Mouse (Mus musculus): ENCODE data around the gene Irgq.

The Irgq gene

GRCm38 (mm10) chr7:24563191-24563836 lies 32.8 kb downstream of the Irgq start:
- no peak for TF ChIP-seq GATA4 (IDR thresholded peaks at IDR 0.05; ENCODE audit: insufficient replicate concordance, low read length)

GRCm38 (mm10) chr7:24563837-24564206 lies 33.3 kb downstream of the Irgq start:
- no peak for TF ChIP-seq GATA4 (IDR thresholded peaks at IDR 0.05; ENCODE audit: insufficient replicate concordance, low read length)

GRCm38 (mm10) chr7:24564607-24565265 lies 34.2 kb downstream of the Irgq start:
- TF ChIP-seq GATA4 (IDR thresholded peaks at IDR 0.05; ENCODE audit: insufficient replicate concordance, low read length): no peak

- TF ChIP-seq GATA4 (IDR thresholded peaks at IDR 0.05; ENCODE audit: insufficient replicate concordance, low read length): no peak
These were observed 35.1 kb downstream of the Irgq start for GRCm38 (mm10) chr7:24565627-24566026.

- TF ChIP-seq GATA4 (IDR thresholded peaks at IDR 0.05; ENCODE audit: insufficient replicate concordance, low read length): no peak
These were observed 35.7 kb downstream of the Irgq start for GRCm38 (mm10) chr7:24566206-24566605.

- TF ChIP-seq GATA4 (IDR thresholded peaks at IDR 0.05; ENCODE audit: insufficient replicate concordance, low read length): no peak
These were observed 38.0 kb downstream of the Irgq start for GRCm38 (mm10) chr7:24568512-24568911.

GRCm38 (mm10) chr7:24571071-24571470 lies 40.6 kb downstream of the Irgq start:
- no peak for TF ChIP-seq GATA4 (IDR thresholded peaks at IDR 0.05; ENCODE audit: insufficient replicate concordance, low read length)

- no peak for TF ChIP-seq GATA4 (IDR thresholded peaks at IDR 0.05; ENCODE audit: insufficient replicate concordance, low read length)
These were observed 42.0 kb downstream of the Irgq start for GRCm38 (mm10) chr7:24572455-24572854.

GRCm38 (mm10) chr7:24574224-24574796 lies 43.8 kb downstream of the Irgq start:
- TF ChIP-seq GATA4 (IDR thresholded peaks at IDR 0.05; ENCODE audit: insufficient replicate concordance, low read length): no peak

GRCm38 (mm10) chr7:24577811-24578210 lies 47.3 kb downstream of the Irgq start:
- TF ChIP-seq GATA4 (IDR thresholded peaks at IDR 0.05; ENCODE audit: insufficient replicate concordance, low read length): no peak

- TF ChIP-seq GATA4 (IDR thresholded peaks at IDR 0.05; ENCODE audit: insufficient replicate concordance, low read length): no peak
These were observed 54.4 kb downstream of the Irgq start for GRCm38 (mm10) chr7:24584876-24585275.

- TF ChIP-seq GATA4 (IDR thresholded peaks at IDR 0.05; ENCODE audit: insufficient replicate concordance, low read length): no peak
These were observed 55.5 kb downstream of the Irgq start for GRCm38 (mm10) chr7:24585995-24586394.

- no peak for TF ChIP-seq GATA4 (IDR thresholded peaks at IDR 0.05; ENCODE audit: insufficient replicate concordance, low read length)
These were observed 56.3 kb downstream of the Irgq start for GRCm38 (mm10) chr7:24586828-24587227.

- TF ChIP-seq GATA4 (IDR thresholded peaks at IDR 0.05; ENCODE audit: insufficient replicate concordance, low read length): no peak
These were observed 57.0 kb downstream of the Irgq start, which contains the start of the genes Ethe1 and Zfp575 for GRCm38 (mm10) chr7:24587330-24588105. Gene Ethe1 (plus strand): TSS chr7:24587543. Gene Zfp575 (minus strand): TSS chr7:24587641.
